Mouse (Mus musculus) cerebellum, adult 2 months (tissue): Measurements from ENCODE around the gene Hoxb9.

ENCODE experiments used
- CTCF ChIP-seq: fragments of 200-500 bp; IDR thresholded peaks from 2 replicates; pipeline ENCODE4 v1.5.1; 2011; ENCODE audit warnings: low read depth, mild to moderate bottlenecking, control low read depth, low read length, moderate library complexity, borderline replicate concordance; ENCODE audit not compliant: insufficient read depth
- POLR2A ChIP-seq: fragments of 200-500 bp; IDR thresholded peaks from 2 replicates; pipeline ENCODE4 v1.6.1; 2011; ENCODE audit warnings: low read length, control low read depth, borderline replicate concordance; ENCODE audit not compliant: insufficient read depth

- TF ChIP-seq CTCF, result no peak
- TF ChIP-seq POLR2A, result no peak
Observed at GRCm38 (mm10) chr11:96257141-96257540, 14.1 kb upstream of the Hoxb9 start.
